Mouse (Mus musculus): Measurements from ENCODE around the gene Selenom. TPM values are rescaled to one million over a fixed set of nuclear protein-coding genes. Genes with fewer than 3 reads are reported as not detected.

The Selenom gene
- polyA plus RNA-seq, 1 experiment = 19.6 TPM

GRCm38 (mm10) chr11:3547969-3548368 is 33.5 kb downstream of the Selenom start:
- peaks cover 3% of the 10 kb centered on the region; the same call in 1 of the 2 replicates for H3K9me3 ChIP-seq (replicated peaks; ENCODE audit: control insufficient read depth, insufficient read depth, low read length, poor library complexity, severe bottlenecking)
- no peaks in the 10 kb centered on the region for H3K36me3 ChIP-seq (ENCODE audit: control insufficient read depth, insufficient read depth, low read length, poor library complexity, severe bottlenecking)
- H3K9ac ChIP-seq (ENCODE audit: low read depth, poor library complexity, severe bottlenecking) = no peak overlapping the region
- no peaks in the 10 kb centered on the region for H3K27me3 ChIP-seq (ENCODE audit: control insufficient read depth, insufficient read depth, low read length, poor library complexity, severe bottlenecking)
- H3K4me1 ChIP-seq (ENCODE audit: control insufficient read depth, insufficient read depth, low read length) = peaks cover 8% of the 10 kb centered on the region
- H3K27ac ChIP-seq (ENCODE audit: insufficient read depth, low read length) = peak overlapping the region; percentile 96
- H3K4me3 ChIP-seq (ENCODE audit: low read depth, low read length) = no peak overlapping the region
- TF ChIP-seq CTCF (IDR thresholded peaks at IDR 0.05; ENCODE audit: low read depth, low read length) (no peak), POLR2A (IDR thresholded peaks at IDR 0.05; ENCODE audit: insufficient read depth, low read length) (no peak), EP300 (IDR thresholded peaks at IDR 0.05; ENCODE audit: insufficient read depth, low read depth, low read length) (no peak)

- H3K36me3 ChIP-seq (ENCODE audit: control insufficient read depth, insufficient read depth, low read length, poor library complexity, severe bottlenecking) = no peaks in the 10 kb centered on the region
- H3K27ac ChIP-seq (ENCODE audit: insufficient read depth, low read length) = peak overlapping the region; percentile 96
- H3K4me3 ChIP-seq (ENCODE audit: low read depth, low read length) = no peak overlapping the region
- peaks cover 8% of the 10 kb centered on the region for H3K4me1 ChIP-seq (ENCODE audit: control insufficient read depth, insufficient read depth, low read length)
- peaks cover 3% of the 10 kb centered on the region; the same call in 1 of the 2 replicates for H3K9me3 ChIP-seq (replicated peaks; ENCODE audit: control insufficient read depth, insufficient read depth, low read length, poor library complexity, severe bottlenecking)
- H3K27me3 ChIP-seq (ENCODE audit: control insufficient read depth, insufficient read depth, low read length, poor library complexity, severe bottlenecking) = no peaks in the 10 kb centered on the region
- no peak overlapping the region for H3K9ac ChIP-seq (ENCODE audit: low read depth, poor library complexity, severe bottlenecking)
- TF ChIP-seq EP300 (IDR thresholded peaks at IDR 0.05; ENCODE audit: insufficient read depth, low read depth, low read length) (no peak), CTCF (IDR thresholded peaks at IDR 0.05; ENCODE audit: low read depth, low read length) (no peak), POLR2A (IDR thresholded peaks at IDR 0.05; ENCODE audit: insufficient read depth, low read length) (no peak)
Observed at GRCm38 (mm10) chr11:3548564-3549295, 34.2 kb downstream of the Selenom start.

- H3K27me3 ChIP-seq (ENCODE audit: control insufficient read depth, insufficient read depth, low read length, poor library complexity, severe bottlenecking) = no peaks in the 10 kb centered on the region
- H3K27ac ChIP-seq (ENCODE audit: insufficient read depth, low read length) = peak overlapping the region; percentile 96
- TF ChIP-seq CTCF (IDR thresholded peaks at IDR 0.05; ENCODE audit: low read depth, low read length) (no peak), POLR2A (IDR thresholded peaks at IDR 0.05; ENCODE audit: insufficient read depth, low read length) (no peak), EP300 (IDR thresholded peaks at IDR 0.05; ENCODE audit: insufficient read depth, low read depth, low read length) (no peak)
- H3K9me3 ChIP-seq (replicated peaks; ENCODE audit: control insufficient read depth, insufficient read depth, low read length, poor library complexity, severe bottlenecking) = no peaks in the 10 kb centered on the region
- no peak overlapping the region for H3K4me3 ChIP-seq (ENCODE audit: low read depth, low read length)
- peaks cover 8% of the 10 kb centered on the region for H3K4me1 ChIP-seq (ENCODE audit: control insufficient read depth, insufficient read depth, low read length)
- no peaks in the 10 kb centered on the region for H3K36me3 ChIP-seq (ENCODE audit: control insufficient read depth, insufficient read depth, low read length, poor library complexity, severe bottlenecking)
- no peak overlapping the region for H3K9ac ChIP-seq (ENCODE audit: low read depth, poor library complexity, severe bottlenecking)
Observed at GRCm38 (mm10) chr11:3549791-3550190, 35.3 kb downstream of the Selenom start.

GRCm38 (mm10) chr11:3554976-3555375 is 40.5 kb downstream of the Selenom start:
- H3K4me1 ChIP-seq (ENCODE audit: control insufficient read depth, insufficient read depth, low read length) = no peaks in the 10 kb centered on the region
- no peaks in the 10 kb centered on the region for H3K9me3 ChIP-seq (replicated peaks; ENCODE audit: control insufficient read depth, insufficient read depth, low read length, poor library complexity, severe bottlenecking)
- H3K4me3 ChIP-seq (ENCODE audit: low read depth, low read length) = no peak overlapping the region
- H3K27ac ChIP-seq (ENCODE audit: insufficient read depth, low read length) = no peak overlapping the region
- H3K27me3 ChIP-seq (ENCODE audit: control insufficient read depth, insufficient read depth, low read length, poor library complexity, severe bottlenecking) = no peaks in the 10 kb centered on the region
- no peak for TF ChIP-seq CTCF (IDR thresholded peaks at IDR 0.05; ENCODE audit: low read depth, low read length)
- no peak for TF ChIP-seq EP300 (IDR thresholded peaks at IDR 0.05; ENCODE audit: insufficient read depth, low read depth, low read length)
- no peak for TF ChIP-seq POLR2A (IDR thresholded peaks at IDR 0.05; ENCODE audit: insufficient read depth, low read length)
- no peak overlapping the region for H3K9ac ChIP-seq (ENCODE audit: low read depth, poor library complexity, severe bottlenecking)
- no peaks in the 10 kb centered on the region for H3K36me3 ChIP-seq (ENCODE audit: control insufficient read depth, insufficient read depth, low read length, poor library complexity, severe bottlenecking)

- no peaks in the 10 kb centered on the region for H3K27me3 ChIP-seq (ENCODE audit: control insufficient read depth, insufficient read depth, low read length, poor library complexity, severe bottlenecking)
- TF ChIP-seq CTCF (IDR thresholded peaks at IDR 0.05; ENCODE audit: low read depth, low read length) (no peak), EP300 (IDR thresholded peaks at IDR 0.05; ENCODE audit: insufficient read depth, low read depth, low read length) (no peak), POLR2A (IDR thresholded peaks at IDR 0.05; ENCODE audit: insufficient read depth, low read length) (no peak)
Observed at GRCm38 (mm10) chr11:3557852-3558251, 43.4 kb downstream of the Selenom start.

GRCm38 (mm10) chr11:3560202-3560601 is 45.7 kb downstream of the Selenom start:
- Histone ChIP-seq H3K27ac (ENCODE audit: insufficient read depth, low read length) (no peak overlapping the region), H3K9me3 (replicated peaks; ENCODE audit: control insufficient read depth, insufficient read depth, low read length, poor library complexity, severe bottlenecking) (no peaks in the 10 kb centered on the region)

More at GRCm38 (mm10) chr11:3557852-3558251, 43.4 kb downstream of the Selenom start:
- Histone ChIP-seq H3K4me1 (ENCODE audit: control insufficient read depth, insufficient read depth, low read length) (no peaks in the 10 kb centered on the region), H3K9ac (ENCODE audit: low read depth, poor library complexity, severe bottlenecking) (no peak overlapping the region), H3K4me3 (ENCODE audit: low read depth, low read length) (no peak overlapping the region), H3K9me3 (replicated peaks; ENCODE audit: control insufficient read depth, insufficient read depth, low read length, poor library complexity, severe bottlenecking) (no peaks in the 10 kb centered on the region), H3K27ac (ENCODE audit: insufficient read depth, low read length) (no peak overlapping the region), H3K36me3 (ENCODE audit: control insufficient read depth, insufficient read depth, low read length, poor library complexity, severe bottlenecking) (no peaks in the 10 kb centered on the region)

More at GRCm38 (mm10) chr11:3560202-3560601, 45.7 kb downstream of the Selenom start:
- Histone ChIP-seq H3K4me3 (ENCODE audit: low read depth, low read length) (no peak overlapping the region), H3K4me1 (ENCODE audit: control insufficient read depth, insufficient read depth, low read length) (no peaks in the 10 kb centered on the region), H3K27me3 (ENCODE audit: control insufficient read depth, insufficient read depth, low read length, poor library complexity, severe bottlenecking) (no peaks in the 10 kb centered on the region), H3K36me3 (ENCODE audit: control insufficient read depth, insufficient read depth, low read length, poor library complexity, severe bottlenecking) (no peaks in the 10 kb centered on the region), H3K9ac (ENCODE audit: low read depth, poor library complexity, severe bottlenecking) (no peak overlapping the region)
- no peak for TF ChIP-seq EP300 (IDR thresholded peaks at IDR 0.05; ENCODE audit: insufficient read depth, low read depth, low read length)
- no peak for TF ChIP-seq CTCF (IDR thresholded peaks at IDR 0.05; ENCODE audit: low read depth, low read length)
- TF ChIP-seq POLR2A (IDR thresholded peaks at IDR 0.05; ENCODE audit: insufficient read depth, low read length) = no peak

All from ES-Bruce4 (cell line).